Mouse (Mus musculus) cerebellum, adult (tissue): ENCODE results near the gene Grsf1.

Experiments used
- ATAC-seq: cut with Nextera tagmentation; 2 replicates; pipeline ENCODE4 v1.9.2; 2017; ENCODE audit warnings: mild to moderate bottlenecking, moderate library complexity, mixed read lengths; ENCODE audit not compliant: insufficient number of reproducible peaks, low FRiP score, low TSS enrichment

Gene Grsf1

GRCm38 (mm10) chr5:88632463-88632862 is 43.5 kb downstream of the Grsf1 start:
- ATAC-seq, result no peak

GRCm38 (mm10) chr5:88631545-88631944 is 44.4 kb downstream of the Grsf1 start:
- no peak for ATAC-seq

DNA sequence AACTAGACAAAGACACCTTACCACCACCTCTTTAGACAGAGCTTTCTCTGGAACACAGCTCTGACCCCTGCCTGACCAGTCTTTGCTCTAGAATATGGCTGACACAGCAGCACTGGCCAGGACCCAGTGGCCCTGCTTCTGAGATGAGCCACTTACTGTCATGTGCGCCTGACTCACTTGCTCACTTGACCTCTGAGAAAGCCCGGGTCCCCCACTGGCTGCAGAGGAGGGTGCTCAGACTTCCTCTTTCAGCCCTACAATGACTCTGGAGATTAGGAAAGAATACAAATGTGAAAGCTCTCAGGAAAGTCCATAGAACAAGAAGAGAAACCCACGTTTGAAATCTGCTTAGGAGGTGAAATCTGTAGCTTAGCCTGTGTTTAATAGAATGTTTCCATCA is 45.1 kb downstream of the Grsf1 start:
- ATAC-seq, result no peak

GRCm38 (mm10) chr5:88629987-88630386 is 46.0 kb downstream of the Grsf1 start:
- ATAC-seq, result no peak

GRCm38 (mm10) chr5:88629125-88629524 is 46.8 kb downstream of the Grsf1 start:
- ATAC-seq, result no peak

DNA sequence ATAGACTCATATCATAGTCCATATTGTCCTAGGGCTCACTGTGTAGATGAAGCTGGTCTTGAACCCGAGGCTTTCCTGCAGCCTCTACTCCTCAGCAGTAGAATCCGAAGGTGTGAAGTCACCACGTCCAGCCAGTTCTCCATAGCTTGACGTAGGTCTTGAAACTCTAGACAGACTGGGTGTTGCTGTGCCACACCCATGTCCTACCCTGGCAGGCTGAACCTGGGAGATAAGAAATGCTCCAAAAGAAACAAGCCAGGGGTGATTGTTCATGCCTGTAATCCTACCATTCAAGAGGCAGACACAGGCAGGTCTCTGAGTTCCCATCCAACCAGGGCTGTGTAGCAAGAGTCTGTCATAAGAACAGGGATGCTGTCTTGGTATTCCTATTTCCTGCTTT is 48.4 kb downstream of the Grsf1 start:
- ATAC-seq, result no peak

DNA sequence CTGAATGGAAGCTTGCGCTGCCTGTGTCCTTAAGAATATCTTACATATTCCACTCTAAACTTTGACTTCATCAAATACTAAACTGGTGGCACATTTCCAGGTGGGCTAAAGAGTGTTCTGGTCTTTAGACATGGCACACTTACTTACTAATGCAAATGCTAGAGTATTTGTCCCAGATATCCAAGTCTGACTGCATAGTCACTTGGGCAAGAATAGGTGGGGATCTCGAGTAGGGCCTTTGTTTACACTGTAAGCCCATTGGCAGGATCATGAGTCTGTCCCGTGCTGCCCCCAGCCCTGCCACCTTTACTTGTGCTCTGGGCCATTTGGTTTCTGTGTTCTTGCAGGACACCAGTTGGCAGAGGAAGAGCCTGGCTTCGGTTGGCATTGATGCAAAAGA is 59.0 kb downstream of the Grsf1 start:
- no peak for ATAC-seq

DNA sequence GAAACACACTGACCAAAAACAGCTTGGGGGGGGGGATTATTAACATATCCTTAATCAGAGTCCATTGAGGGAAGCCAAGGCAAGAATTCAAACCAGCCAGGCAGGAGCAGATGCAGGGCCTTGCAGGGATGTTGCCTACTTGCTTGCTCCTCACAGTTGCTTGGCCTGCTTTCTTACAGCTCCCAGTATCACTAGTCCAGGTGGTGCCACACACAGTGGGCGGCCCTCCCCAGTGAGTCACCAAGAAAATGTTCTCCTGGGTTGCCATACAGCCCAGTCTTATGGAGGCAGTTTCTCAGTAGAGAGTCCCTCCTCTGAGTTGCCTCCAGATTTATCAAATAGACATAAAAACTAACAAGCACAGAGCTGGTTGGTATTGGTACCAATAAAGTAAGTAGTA is 61.8 kb downstream of the Grsf1 start:
- no peak for ATAC-seq
